Mouse (Mus musculus): ENCODE measurements around the gene Zfp57. TPM values are rescaled to one million over a fixed set of nuclear protein-coding genes. Genes with fewer than 3 reads are reported as not detected.
A peak's percentile ranks its signal among the peaks of the same experiment; 100 is the strongest.
"Not testable (repeated sequence)": the region's sequence is repeated elsewhere in the genome, so short reads cannot be mapped to it uniquely, and the experiment has no call there.

Zfp57 gene
- total RNA-seq, 2 experiments from 2014 or later: 15.9 to 18.1 TPM

GRCm38 (mm10) chr17:36997033-36997735, 3.8 kb upstream of the Zfp57 start:
- DNase-seq: peak; percentile 66 to 72

- DNase-seq: no peak
Measured at GRCm38 (mm10) chr17:36998477-36998876, 2.5 kb upstream of the Zfp57 start.

- DNase-seq: peak; percentile 18 to 26
Measured at GRCm38 (mm10) chr17:37002364-37003330, 1.7 kb downstream of the Zfp57 start.

- DNase-seq: no peak
Measured at GRCm38 (mm10) chr17:37003366-37003765, 2.4 kb downstream of the Zfp57 start.

- no peak for DNase-seq
Measured at GRCm38 (mm10) chr17:37008161-37008560, 7.2 kb downstream of the Zfp57 start.

- DNase-seq: no peak
Measured at GRCm38 (mm10) chr17:37009460-37010042, 8.6 kb downstream of the Zfp57 start.

GRCm38 (mm10) chr17:37011719-37012118, 10.8 kb downstream of the Zfp57 start:
- DNase-seq: no peak

GRCm38 (mm10) chr17:37012141-37012540, 11.2 kb downstream of the Zfp57 start:
- DNase-seq: no peak

GRCm38 (mm10) chr17:37016333-37016732, 15.4 kb downstream of the Zfp57 start:
- DNase-seq: no peak

GRCm38 (mm10) chr17:37018328-37018727, 17.4 kb downstream of the Zfp57 start:
- no peak for DNase-seq

- not testable (repeated sequence) for DNase-seq
Measured at GRCm38 (mm10) chr17:37019242-37019641, 18.3 kb downstream of the Zfp57 start.

- DNase-seq: peak in 1 of 2 experiments; percentile 23
Measured at GRCm38 (mm10) chr17:37022628-37023576, 21.9 kb downstream of the Zfp57 start, which contains the start of gene Mog. TSS of gene Mog (minus strand) at chr17:37023398.

GRCm38 (mm10) chr17:37026425-37026824, 25.5 kb downstream of the Zfp57 start:
- no peak for DNase-seq

- DNase-seq: no peak
Measured at GRCm38 (mm10) chr17:37027486-37027885, 26.5 kb downstream of the Zfp57 start.

- no peak for DNase-seq
Measured at GRCm38 (mm10) chr17:37028212-37028611, 27.2 kb downstream of the Zfp57 start.

- peak; percentile 92 to 94 for DNase-seq
Measured at GRCm38 (mm10) chr17:37028683-37029120, 27.7 kb downstream of the Zfp57 start.

- DNase-seq: no peak
Measured at GRCm38 (mm10) chr17:37029162-37029561, 28.2 kb downstream of the Zfp57 start.

GRCm38 (mm10) chr17:37039127-37039894, 38.3 kb downstream of the Zfp57 start:
- no peak for DNase-seq

GRCm38 (mm10) chr17:37044651-37045244, 43.8 kb downstream of the Zfp57 start:
- DNase-seq: no peak

- DNase-seq: peak; percentile 81 to 83
Measured at GRCm38 (mm10) chr17:37045611-37046311, 44.8 kb downstream of the Zfp57 start, which contains the start of gene Gabbr1. TSS of gene Gabbr1 (plus strand) at chr17:37045966.

Data from layer of hippocampus, postnatal 36 days (tissue).